Mouse (Mus musculus): ENCODE data around the gene Tenm4. TPM values are rescaled to one million over a fixed set of nuclear protein-coding genes. Genes with fewer than 3 reads are reported as not detected.

The Tenm4 gene
- polyA plus RNA-seq, 1 experiment from 2014 or later, result 33.1 TPM

- Histone ChIP-seq H3K4me2 (no peak overlapping the region), H3K36me3 (peaks cover 7% of the 10 kb centered on the region; the same call in 1 of the 2 replicates), H3K4me1 (replicated peaks) (peaks cover 15% of the 10 kb centered on the region), H3K9ac (no peak overlapping the region), H3K27me3 (no peaks in the 10 kb centered on the region), H3K4me3 (no peak overlapping the region), H3K27ac (no peak overlapping the region), H3K9me3 (no peaks in the 10 kb centered on the region)
- ATAC-seq (ENCODE audit: low FRiP score), result no peak
- WGBS, result 91% methylated on average over 1 of the region's 1 CpGs
Observed at GRCm38 (mm10) chr7:96780556-96780955, 609.5 kb downstream of the Tenm4 start.

- Histone ChIP-seq H3K4me2 (no peak overlapping the region), H3K4me1 (replicated peaks) (peaks cover 16% of the 10 kb centered on the region), H3K27me3 (no peaks in the 10 kb centered on the region), H3K36me3 (peaks cover 5% of the 10 kb centered on the region; the same call in 1 of the 2 replicates), H3K9ac (no peak overlapping the region), H3K4me3 (no peak overlapping the region), H3K9me3 (no peaks in the 10 kb centered on the region), H3K27ac (no peak overlapping the region)
- WGBS, result 80% methylated on average over 6 of the region's 6 CpGs
- no peak for ATAC-seq (ENCODE audit: low FRiP score)
Observed at GRCm38 (mm10) chr7:96781068-96781467, 610.0 kb downstream of the Tenm4 start.

GRCm38 (mm10) chr7:96782686-96783085 lies 611.6 kb downstream of the Tenm4 start:
- Histone ChIP-seq H3K27me3 (no peaks in the 10 kb centered on the region), H3K9ac (no peak overlapping the region), H3K36me3 (no peaks in the 10 kb centered on the region), H3K9me3 (no peaks in the 10 kb centered on the region), H3K4me3 (no peak overlapping the region), H3K4me1 (replicated peaks) (peaks cover 19% of the 10 kb centered on the region), H3K27ac (no peak overlapping the region), H3K4me2 (no peak overlapping the region)
- ATAC-seq (ENCODE audit: low FRiP score), result no peak
- WGBS, result 93% methylated on average over 4 of the region's 4 CpGs

GRCm38 (mm10) chr7:96785808-96786207 lies 614.8 kb downstream of the Tenm4 start:
- 55% methylated on average over 9 of the region's 9 CpGs for WGBS
- no peak overlapping the region for H3K9ac ChIP-seq
- H3K36me3 ChIP-seq, result no peaks in the 10 kb centered on the region
- no peak overlapping the region for H3K4me2 ChIP-seq
- H3K27ac ChIP-seq, result peak overlapping the region; percentile 35; the same call in 1 of the 2 replicates
- H3K9me3 ChIP-seq, result no peaks in the 10 kb centered on the region
- 0 out of 2 replicates have a peak, but pooled peaks cover 5% of the 10 kb centered on the region for H3K27me3 ChIP-seq
- H3K4me3 ChIP-seq, result no peak overlapping the region
- ATAC-seq (ENCODE audit: low FRiP score), result no peak
- peaks cover 11% of the 10 kb centered on the region for H3K4me1 ChIP-seq (replicated peaks)

GRCm38 (mm10) chr7:96786262-96787044 lies 615.4 kb downstream of the Tenm4 start:
- no peaks in the 10 kb centered on the region for H3K36me3 ChIP-seq
- no peaks in the 10 kb centered on the region for H3K9me3 ChIP-seq
- H3K4me2 ChIP-seq, result no peak overlapping the region
- ATAC-seq (ENCODE audit: low FRiP score), result no peak
- H3K4me3 ChIP-seq, result no peak overlapping the region
- WGBS, result 70% methylated on average over 5 of the region's 5 CpGs
- H3K4me1 ChIP-seq (replicated peaks), result peaks cover 7% of the 10 kb centered on the region
- peak overlapping the region; percentile 35; the same call in 1 of the 2 replicates for H3K27ac ChIP-seq
- 0 out of 2 replicates have a peak, but pooled peaks cover 5% of the 10 kb centered on the region for H3K27me3 ChIP-seq
- H3K9ac ChIP-seq, result no peak overlapping the region

GRCm38 (mm10) chr7:96788135-96788534 lies 617.1 kb downstream of the Tenm4 start:
- no peak for ATAC-seq (ENCODE audit: low FRiP score)
- no peaks in the 10 kb centered on the region for H3K36me3 ChIP-seq
- H3K4me1 ChIP-seq (replicated peaks), result peaks cover 6% of the 10 kb centered on the region
- WGBS, result 64% methylated on average over 4 of the region's 4 CpGs
- H3K9ac ChIP-seq, result no peak overlapping the region
- no peak overlapping the region for H3K4me2 ChIP-seq
- no peaks in the 10 kb centered on the region for H3K9me3 ChIP-seq
- no peak overlapping the region for H3K27ac ChIP-seq
- 0 out of 2 replicates have a peak, but pooled peaks cover 5% of the 10 kb centered on the region for H3K27me3 ChIP-seq
- H3K4me3 ChIP-seq, result no peak overlapping the region

- no peak for ATAC-seq (ENCODE audit: low FRiP score)
- H3K9me3 ChIP-seq, result no peaks in the 10 kb centered on the region
- H3K27me3 ChIP-seq, result 0 out of 2 replicates have a peak, but pooled peaks cover 5% of the 10 kb centered on the region
- H3K36me3 ChIP-seq, result no peaks in the 10 kb centered on the region
- H3K4me1 ChIP-seq (replicated peaks), result peaks cover 14% of the 10 kb centered on the region
- no peak overlapping the region for H3K9ac ChIP-seq
- H3K27ac ChIP-seq, result no peak overlapping the region
- no peak overlapping the region for H3K4me3 ChIP-seq
- WGBS, result 89% methylated on average over 2 of the region's 2 CpGs
- no peak overlapping the region for H3K4me2 ChIP-seq
Observed at GRCm38 (mm10) chr7:96790326-96790725, 619.3 kb downstream of the Tenm4 start.

- 70% methylated on average over 8 of the region's 8 CpGs for WGBS
- no peak overlapping the region for H3K9ac ChIP-seq
- H3K27ac ChIP-seq, result no peak overlapping the region
- H3K4me2 ChIP-seq, result no peak overlapping the region
- no peaks in the 10 kb centered on the region for H3K36me3 ChIP-seq
- H3K4me3 ChIP-seq, result no peak overlapping the region
- no peaks in the 10 kb centered on the region for H3K9me3 ChIP-seq
- 0 out of 2 replicates have a peak, but pooled peaks cover 5% of the 10 kb centered on the region for H3K27me3 ChIP-seq
- peaks cover 30% of the 10 kb centered on the region for H3K4me1 ChIP-seq (replicated peaks)
- no peak for ATAC-seq (ENCODE audit: low FRiP score)
Observed at GRCm38 (mm10) chr7:96792456-96793229, 621.6 kb downstream of the Tenm4 start.

GRCm38 (mm10) chr7:96796033-96796741 lies 625.1 kb downstream of the Tenm4 start:
- WGBS, result 28% methylated on average over 9 of the region's 9 CpGs
- H3K36me3 ChIP-seq, result no peaks in the 10 kb centered on the region
- peaks cover 56% of the 10 kb centered on the region for H3K4me1 ChIP-seq (replicated peaks)
- no peaks in the 10 kb centered on the region for H3K9me3 ChIP-seq
- peak overlapping the region; percentile 87 for H3K27ac ChIP-seq
- no peak overlapping the region for H3K4me3 ChIP-seq
- peak overlapping the region; percentile 58 for H3K9ac ChIP-seq
- no peaks in the 10 kb centered on the region for H3K27me3 ChIP-seq
- H3K4me2 ChIP-seq, result 0 out of 2 replicates have a peak overlapping the region, but pooled peaks have one; percentile 38
- peak; percentile 86 for ATAC-seq (ENCODE audit: low FRiP score)

GRCm38 (mm10) chr7:96796788-96797485 lies 625.9 kb downstream of the Tenm4 start:
- ATAC-seq (ENCODE audit: low FRiP score), result peak; percentile 89
- peak overlapping the region; percentile 58 for H3K9ac ChIP-seq
- WGBS, result 10% methylated on average over 20 of the region's 20 CpGs

GRCm38 (mm10) chr7:96797716-96798332 lies 626.8 kb downstream of the Tenm4 start:
- ATAC-seq (ENCODE audit: low FRiP score), result no peak
- peaks cover 56% of the 10 kb centered on the region for H3K4me1 ChIP-seq (replicated peaks)
- H3K4me2 ChIP-seq, result peak overlapping the region; percentile 38
- 35% methylated on average over 13 of the region's 13 CpGs for WGBS
- peak overlapping the region; percentile 87 for H3K27ac ChIP-seq
- no peaks in the 10 kb centered on the region for H3K36me3 ChIP-seq
- no peaks in the 10 kb centered on the region for H3K9me3 ChIP-seq
- H3K4me3 ChIP-seq, result no peak overlapping the region
- H3K9ac ChIP-seq, result peak overlapping the region; percentile 58; the same call in 1 of the 2 replicates
- H3K27me3 ChIP-seq, result 0 out of 2 replicates have a peak, but pooled peaks cover 3% of the 10 kb centered on the region

More at GRCm38 (mm10) chr7:96796788-96797485, 625.9 kb downstream of the Tenm4 start:
- Histone ChIP-seq H3K9me3 (no peaks in the 10 kb centered on the region), H3K27me3 (no peaks in the 10 kb centered on the region), H3K4me2 (peak overlapping the region; percentile 38), H3K4me3 (no peak overlapping the region), H3K27ac (peak overlapping the region; percentile 87), H3K36me3 (no peaks in the 10 kb centered on the region), H3K4me1 (replicated peaks) (peaks cover 56% of the 10 kb centered on the region)
